Mouse (Mus musculus) stomach, postnatal 0 days (tissue): ENCODE measurements around the gene Ldlrad3.

ENCODE experiments used
- CTCF ChIP-seq: IDR thresholded peaks from 2 replicates; pipeline ENCODE4 v1.5.1; 2016; ENCODE audit warnings: antibody characterized with exemption, low read depth, mild to moderate bottlenecking, moderate library complexity
- EP300 ChIP-seq: optimal IDR thresholded peaks from 2 replicates; pipeline ENCODE3; 2016; ENCODE audit warnings: antibody characterized with exemption

- no peak for TF ChIP-seq CTCF
- TF ChIP-seq EP300, result no peak
Measured at GRCm38 (mm10) chr2:102134510-102135262, 51.5 kb downstream of the Ldlrad3 start.
